Mouse (Mus musculus) heart, embryonic 16.5 days (tissue): ENCODE data around the gene Def8. TPM values are rescaled to one million over a fixed set of nuclear protein-coding genes. Genes with fewer than 3 reads are reported as not detected.
A peak's percentile ranks its signal among the peaks of the same experiment; 100 is the strongest.

ENCODE experiments used
- ATAC-seq: fragments of 200-750 bp; cut with Nextera tagmentation; replicated peaks from 2 replicates; pipeline ENCODE4 v1.8.0; 2017; ENCODE audit warnings: moderate number of reproducible peaks; ENCODE audit not compliant: insufficient read depth, low FRiP score; ENCODE audit errors: extremely low read depth
- H3K27ac ChIP-seq: fragments of 300-500 bp; sonication (generic); 2 replicates; pipeline ENCODE4 v1.5.1; 2014; ENCODE audit warnings: mild to moderate bottlenecking, low read length, control low read depth, moderate library complexity
- H3K27me3 ChIP-seq: fragments of 300-500 bp; sonication (generic); 2 replicates; pipeline ENCODE4 v1.6.1; 2014; ENCODE audit warnings: low read length, mixed read lengths; ENCODE audit not compliant: control insufficient read depth, insufficient read depth
- H3K36me3 ChIP-seq: fragments of 300-500 bp; sonication (generic); 2 replicates; pipeline ENCODE4 v1.6.1; 2014; ENCODE audit not compliant: control insufficient read depth, insufficient read depth
- H3K4me1 ChIP-seq: fragments of 300-500 bp; sonication (generic); 2 replicates; pipeline ENCODE4 v1.6.1; 2014; ENCODE audit warnings: low read length, mixed read lengths; ENCODE audit not compliant: control insufficient read depth, insufficient read depth
- H3K4me2 ChIP-seq: fragments of 300-500 bp; sonication (generic); 2 replicates; pipeline ENCODE4 v1.6.1; 2014; ENCODE audit warnings: low read depth, mild to moderate bottlenecking, control low read depth, low read length
- H3K4me3 ChIP-seq: fragments of 300-500 bp; sonication (generic); 2 replicates; pipeline ENCODE4 v1.5.1; 2014; ENCODE audit warnings: mild to moderate bottlenecking, control low read depth, low read length
- H3K9ac ChIP-seq: fragments of 300-500 bp; sonication (generic); 2 replicates; pipeline ENCODE4 v1.6.1; 2014; ENCODE audit warnings: low read length, control low read depth
- H3K9me3 ChIP-seq: fragments of 300-500 bp; sonication (generic); replicated peaks from 2 replicates; pipeline ENCODE4 v1.6.1; 2016; ENCODE audit warnings: low read length; ENCODE audit not compliant: control insufficient read depth
- WGBS: fragments of 180-500 bp; shearing (Covaris S2); extraction: QIAGEN DNeasy Blood & Tissue Kit; methylation state at CpG from one replicate; pipeline ENCODE4 v1.1.7; 2014; 5-methylcytosine and 5-hydroxymethylcytosine counted together
- polyA plus RNA-seq: library from polyadenylated mRNA; unstranded; fragments of >200 nt; fragmentation: Nextera tagmentation; extraction: Ambion mirVana; gene quantifications from 2 replicates; pipeline ENCODE4 v1.2.1, GENCODE M21; 2015

Def8 gene
- polyA plus RNA-seq, 1 experiment from 2014 or later = 31.3 TPM

DNA sequence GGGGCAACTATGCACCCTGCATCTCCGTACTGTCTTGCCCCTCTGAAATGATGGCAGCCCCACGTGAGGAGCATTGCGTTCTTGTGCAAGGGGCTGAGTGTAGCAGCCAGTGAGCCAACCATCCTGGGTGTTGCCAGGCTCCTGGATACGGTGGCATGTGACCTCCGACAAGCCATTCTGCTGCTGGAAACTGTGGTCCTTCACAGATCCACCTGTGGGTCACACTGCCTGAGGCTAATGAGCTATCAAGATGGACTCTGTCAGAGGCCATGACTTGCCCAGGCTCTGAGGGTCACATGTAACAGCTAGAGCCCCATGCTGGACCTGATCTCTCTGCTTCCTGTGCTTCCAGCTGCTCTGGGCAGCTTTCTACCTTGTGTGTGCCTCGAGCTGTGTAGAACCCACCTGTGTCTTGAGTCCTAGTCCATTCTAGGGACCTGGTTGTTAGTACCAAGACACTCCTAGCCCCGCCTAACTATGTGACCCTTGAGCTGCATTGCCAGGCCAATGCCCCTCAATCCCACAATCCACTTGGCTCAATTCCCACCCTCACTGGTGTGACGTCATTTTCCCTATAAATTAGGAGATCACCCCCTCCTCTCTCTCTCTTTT, 6.3 kb upstream of the Def8 start:
- no peak overlapping the region for H3K27ac ChIP-seq
- no peaks in the 10 kb centered on the region for H3K36me3 ChIP-seq
- H3K4me2 ChIP-seq = no peak overlapping the region
- ATAC-seq = no peak
- peaks cover 1% of the 10 kb centered on the region; the same call in 1 of the 2 replicates for H3K4me1 ChIP-seq
- H3K4me3 ChIP-seq = no peak overlapping the region
- WGBS = 71% methylated on average over 8 of the region's 8 CpGs
- no peak overlapping the region for H3K9ac ChIP-seq
- H3K9me3 ChIP-seq = no peaks in the 10 kb centered on the region
- H3K27me3 ChIP-seq = peaks cover 17% of the 10 kb centered on the region

DNA sequence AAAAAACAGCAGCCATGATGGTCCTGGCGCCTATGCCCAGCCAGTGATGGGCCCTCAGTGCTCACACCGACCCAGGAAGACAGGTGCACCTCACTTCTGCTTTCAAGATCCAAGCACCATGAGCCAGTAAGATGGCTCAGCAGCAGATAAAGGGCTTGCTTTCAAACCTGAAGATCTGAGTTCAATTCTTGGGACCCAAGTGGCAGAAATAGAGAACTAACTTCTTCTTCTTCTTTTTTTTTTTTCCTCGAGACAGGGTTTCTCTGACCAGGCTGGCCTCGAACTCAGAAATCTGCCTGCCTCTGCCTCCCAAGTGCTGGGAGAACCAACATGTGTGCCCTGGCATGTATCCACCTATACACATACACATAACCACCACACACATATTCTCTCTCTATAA, 3.6 kb upstream of the Def8 start:
- no peak overlapping the region for H3K4me3 ChIP-seq
- no peak overlapping the region for H3K9ac ChIP-seq
- no peaks in the 10 kb centered on the region for H3K36me3 ChIP-seq
- 75% methylated on average over 4 of the region's 4 CpGs for WGBS
- peaks cover 3% of the 10 kb centered on the region; the same call in 1 of the 2 replicates for H3K4me1 ChIP-seq
- no peaks in the 10 kb centered on the region for H3K27me3 ChIP-seq
- no peaks in the 10 kb centered on the region for H3K9me3 ChIP-seq
- H3K27ac ChIP-seq = no peak overlapping the region
- no peak overlapping the region for H3K4me2 ChIP-seq
- ATAC-seq = no peak

DNA sequence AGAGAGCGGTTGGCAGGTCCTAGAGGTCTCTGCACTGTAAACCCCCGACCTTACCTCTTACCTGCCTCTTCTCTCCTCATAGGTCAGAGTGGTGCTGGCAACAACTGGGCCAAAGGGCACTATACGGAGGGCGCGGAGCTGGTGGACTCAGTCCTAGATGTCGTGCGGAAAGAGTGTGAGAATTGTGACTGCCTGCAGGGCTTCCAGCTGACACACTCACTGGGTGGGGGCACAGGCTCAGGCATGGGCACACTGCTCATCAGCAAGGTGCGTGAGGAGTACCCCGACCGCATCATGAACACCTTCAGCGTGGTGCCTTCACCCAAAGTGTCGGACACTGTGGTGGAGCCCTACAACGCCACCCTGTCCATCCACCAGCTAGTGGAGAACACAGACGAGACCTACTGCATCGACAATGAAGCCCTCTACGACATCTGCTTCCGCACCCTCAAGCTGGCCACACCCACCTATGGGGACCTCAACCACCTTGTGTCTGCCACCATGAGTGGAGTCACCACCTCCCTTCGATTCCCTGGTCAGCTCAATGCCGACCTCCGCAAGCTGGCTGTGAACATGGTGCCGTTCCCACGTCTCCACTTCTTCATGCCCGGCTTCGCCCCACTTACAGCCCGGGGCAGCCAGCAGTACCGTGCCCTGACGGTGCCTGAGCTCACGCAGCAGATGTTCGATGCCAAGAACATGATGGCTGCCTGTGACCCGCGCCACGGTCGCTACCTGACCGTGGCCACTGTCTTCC, 2.6 kb upstream of the Def8 start:
- no peak overlapping the region for H3K4me3 ChIP-seq
- peaks cover 3% of the 10 kb centered on the region; the same call in 1 of the 2 replicates for H3K4me1 ChIP-seq
- WGBS = 88% methylated on average over 34 of the region's 34 CpGs
- ATAC-seq = no peak
- H3K27ac ChIP-seq = no peak overlapping the region
- peaks cover 3% of the 10 kb centered on the region; the same call in 1 of the 2 replicates for H3K9me3 ChIP-seq
- H3K9ac ChIP-seq = no peak overlapping the region
- no peak overlapping the region for H3K4me2 ChIP-seq
- no peaks in the 10 kb centered on the region for H3K27me3 ChIP-seq
- no peaks in the 10 kb centered on the region for H3K36me3 ChIP-seq

DNA sequence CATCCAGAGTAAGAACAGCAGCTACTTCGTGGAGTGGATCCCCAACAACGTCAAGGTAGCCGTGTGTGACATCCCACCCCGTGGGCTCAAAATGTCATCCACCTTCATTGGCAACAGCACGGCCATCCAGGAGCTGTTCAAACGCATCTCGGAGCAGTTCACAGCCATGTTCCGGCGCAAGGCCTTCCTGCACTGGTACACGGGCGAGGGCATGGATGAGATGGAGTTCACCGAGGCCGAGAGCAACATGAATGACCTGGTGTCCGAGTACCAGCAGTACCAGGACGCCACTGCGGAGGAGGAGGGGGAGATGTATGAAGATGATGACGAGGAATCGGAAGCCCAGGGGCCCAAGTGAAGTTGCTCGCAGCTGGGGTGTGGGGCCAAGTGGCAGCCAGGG, 2.0 kb upstream of the Def8 start:
- Histone ChIP-seq H3K27me3 (no peaks in the 10 kb centered on the region), H3K9ac (no peak overlapping the region), H3K27ac (no peak overlapping the region), H3K4me3 (no peak overlapping the region), H3K36me3 (no peaks in the 10 kb centered on the region), H3K4me1 (peaks cover 3% of the 10 kb centered on the region; the same call in 1 of the 2 replicates), H3K4me2 (no peak overlapping the region), H3K9me3 (peaks cover 4% of the 10 kb centered on the region)
- ATAC-seq = no peak
- 82% methylated on average over 19 of the region's 19 CpGs for WGBS

DNA sequence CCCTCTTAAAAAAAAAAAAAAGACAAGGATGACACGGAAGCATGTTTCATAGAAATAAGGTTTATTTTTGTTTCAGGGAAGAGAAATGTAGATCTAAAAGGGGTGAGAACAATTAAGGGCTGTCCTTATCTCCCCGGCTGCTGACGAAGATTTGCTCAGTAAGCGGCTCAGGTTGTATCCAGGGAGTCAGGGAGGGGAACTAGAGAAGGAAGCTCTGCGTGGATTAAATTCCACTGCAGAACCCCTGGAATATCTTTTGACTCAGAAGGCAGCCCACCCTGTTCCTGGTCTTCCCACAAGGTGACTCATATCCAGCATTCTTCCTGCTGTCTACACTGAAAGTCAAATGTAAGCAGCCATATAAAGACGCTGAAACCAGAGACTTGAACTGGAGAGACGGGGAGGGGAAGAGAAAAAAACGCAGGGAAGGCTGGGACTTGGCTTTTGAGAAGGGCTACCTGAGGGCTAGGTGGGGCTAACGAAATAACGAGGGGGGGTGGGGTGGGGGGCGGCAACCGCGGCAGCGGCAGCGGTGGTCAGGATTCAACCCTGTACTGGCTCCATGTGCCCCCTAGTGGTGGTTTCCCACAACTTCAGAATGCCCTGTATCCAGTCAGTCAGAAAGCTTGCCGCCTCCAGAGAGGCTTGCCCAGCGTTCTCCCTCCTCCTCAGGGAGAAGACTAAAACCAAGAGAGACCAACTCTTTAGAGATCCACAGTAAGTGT, 1.1 kb upstream of the Def8 start:
- peaks cover 3% of the 10 kb centered on the region; the same call in 1 of the 2 replicates for H3K4me1 ChIP-seq
- no peaks in the 10 kb centered on the region for H3K27me3 ChIP-seq
- WGBS = 5% methylated on average over 17 of the region's 17 CpGs
- H3K36me3 ChIP-seq = no peaks in the 10 kb centered on the region
- H3K4me3 ChIP-seq = peak overlapping the region; percentile 42
- no peak; the same call in 1 of the 2 replicates for ATAC-seq
- no peak overlapping the region for H3K9ac ChIP-seq
- no peak overlapping the region for H3K27ac ChIP-seq
- peaks cover 13% of the 10 kb centered on the region for H3K9me3 ChIP-seq
- H3K4me2 ChIP-seq = peak overlapping the region; percentile 69

DNA sequence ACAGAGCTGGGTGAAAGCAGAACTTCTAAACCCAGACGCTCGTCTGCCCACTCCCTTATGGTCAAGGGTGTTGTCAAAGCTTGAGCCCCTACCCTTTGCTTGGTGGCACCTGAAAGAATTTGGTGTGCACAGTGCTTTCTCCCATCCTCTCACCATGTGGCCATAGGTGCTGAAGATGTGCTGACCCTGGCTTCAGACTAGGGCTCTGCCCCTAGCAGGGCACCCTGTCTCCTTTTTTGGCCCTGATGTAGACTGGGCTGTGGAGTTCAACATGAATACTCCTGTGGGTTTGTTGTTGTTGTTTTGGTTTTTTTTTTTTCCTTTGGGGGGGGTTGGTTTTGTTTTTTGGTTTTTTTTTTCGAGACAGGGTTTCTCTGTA, 557 bp upstream of the Def8 start:
- Histone ChIP-seq H3K4me1 (peaks cover 3% of the 10 kb centered on the region; the same call in 1 of the 2 replicates), H3K9me3 (peaks cover 19% of the 10 kb centered on the region), H3K9ac (no peak overlapping the region), H3K4me2 (peak overlapping the region; percentile 69; the same call in 1 of the 2 replicates), H3K27me3 (no peaks in the 10 kb centered on the region), H3K27ac (no peak overlapping the region), H3K36me3 (no peaks in the 10 kb centered on the region), H3K4me3 (no peak overlapping the region)
- no peak for ATAC-seq
- 9% methylated on average over 3 of the region's 3 CpGs for WGBS

DNA sequence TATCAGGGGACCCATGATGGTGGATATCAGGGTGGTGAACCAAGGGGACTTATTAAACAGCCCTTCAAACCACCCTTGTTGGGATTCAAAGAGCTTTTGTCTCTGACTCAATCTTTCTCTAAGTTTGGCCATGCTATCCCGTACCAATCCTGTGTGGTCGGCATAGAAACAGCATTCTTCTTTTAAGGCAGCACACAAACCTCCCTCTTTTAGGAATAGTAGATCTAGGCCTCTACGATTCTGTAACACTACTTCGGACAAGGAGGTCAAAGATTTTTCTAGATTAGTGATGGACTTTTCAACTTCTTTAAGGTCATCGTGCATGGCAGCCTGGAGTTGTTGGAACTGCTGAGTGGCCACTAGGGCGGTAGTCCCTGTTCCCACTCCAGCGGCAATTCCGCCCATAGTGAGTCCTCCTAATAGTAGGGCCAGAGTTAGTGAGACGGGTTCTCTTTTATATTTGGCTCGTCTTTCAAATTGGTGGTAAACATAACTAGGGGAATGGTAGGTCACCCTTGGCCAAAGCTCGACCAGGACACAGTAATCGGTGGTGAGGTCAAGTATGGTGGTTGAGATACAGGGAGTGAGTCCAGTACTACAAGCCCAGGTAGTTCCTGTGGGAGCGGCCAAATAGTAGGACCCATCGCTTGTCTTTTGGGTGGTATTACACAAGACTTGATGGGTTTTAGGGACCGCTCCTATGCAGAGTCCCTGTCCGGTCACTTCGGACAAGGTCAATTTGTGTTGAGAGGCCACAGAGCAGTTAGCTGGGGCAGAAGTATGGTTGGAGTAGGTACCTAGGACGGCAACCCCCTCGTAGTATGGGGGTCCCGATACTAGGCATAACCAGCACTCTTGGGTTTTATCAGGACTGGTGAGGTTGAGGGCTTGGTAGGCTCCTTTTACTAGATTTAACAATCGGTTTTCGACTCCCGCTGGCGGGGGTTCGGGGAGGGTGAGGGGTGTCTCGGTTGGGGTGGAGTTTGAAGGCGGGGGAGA, 3.5 kb downstream of the Def8 start:
- no peak for ATAC-seq
- WGBS = 92% methylated on average over 27 of the region's 27 CpGs

DNA sequence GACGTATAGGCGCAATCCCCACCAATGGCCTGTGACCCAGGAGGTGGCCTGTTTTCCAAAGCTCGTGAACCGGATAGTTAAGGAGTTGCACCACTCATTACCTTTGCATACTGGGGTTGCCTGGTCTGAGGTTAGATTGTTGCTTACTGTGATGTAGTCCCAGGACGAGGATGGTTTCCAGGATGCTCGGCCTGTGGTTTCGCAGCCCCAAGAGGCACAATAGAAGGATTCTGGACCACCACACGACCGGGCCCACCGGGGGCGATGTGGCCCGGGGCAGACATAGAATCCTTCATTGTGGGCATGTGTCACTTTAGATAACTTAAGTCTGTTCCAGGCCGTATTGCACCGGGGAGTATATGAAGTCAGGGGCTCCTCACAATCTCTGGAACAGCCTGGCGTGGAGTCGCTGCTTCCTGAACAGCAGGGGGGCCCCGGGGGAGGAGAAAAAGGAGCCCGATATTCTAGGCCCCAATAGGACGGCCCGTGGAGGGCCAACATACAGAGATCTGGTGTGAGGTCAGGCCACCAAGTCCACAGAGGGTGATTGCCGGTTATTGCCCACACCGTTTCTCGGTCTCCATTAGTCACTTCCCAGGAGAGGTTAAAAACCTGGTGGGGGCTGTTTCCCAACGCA, 4.4 kb downstream of the Def8 start:
- 92% methylated on average over 24 of the region's 24 CpGs for WGBS
- Histone ChIP-seq H3K9me3 (peaks cover 55% of the 10 kb centered on the region), H3K36me3 (no peaks in the 10 kb centered on the region)

More for the DNA sequence above, 3.5 kb downstream of the Def8 start:
- Histone ChIP-seq H3K4me2 (no peak overlapping the region), H3K4me1 (peaks cover 3% of the 10 kb centered on the region; the same call in 1 of the 2 replicates), H3K27ac (no peak overlapping the region), H3K27me3 (no peaks in the 10 kb centered on the region), H3K4me3 (no peak overlapping the region), H3K9me3 (peaks cover 47% of the 10 kb centered on the region), H3K36me3 (no peaks in the 10 kb centered on the region), H3K9ac (no peak overlapping the region)

More for the DNA sequence above, 4.4 kb downstream of the Def8 start:
- no peaks in the 10 kb centered on the region for H3K4me1 ChIP-seq
- H3K4me3 ChIP-seq = no peak overlapping the region
- H3K27ac ChIP-seq = no peak overlapping the region
- no peak overlapping the region for H3K9ac ChIP-seq
- no peak overlapping the region for H3K4me2 ChIP-seq
- ATAC-seq = no peak
- no peaks in the 10 kb centered on the region for H3K27me3 ChIP-seq
